Comparison of ENCODE assay signal across 26 mouse cellular contexts in genomic region chrX:7865786-7866185, GRCm38 (mm10). TPM values are rescaled to one million over a fixed set of nuclear protein-coding genes. Genes with fewer than 3 reads are reported as not detected.
A peak's percentile ranks its signal among the peaks of the same experiment; 100 is the strongest.
DNase-seq lines count a peak whose midpoint lies in the region; TF ChIP-seq lines count a peak whose summit lies in the region.
"Had no signal": no experiment of that assay in that cellular context is flagged by ENCODE, and none has a peak within 500 bp of the region (broad histone marks: within the 10 kb centered on the region; RNA-seq: fewer than 3 reads in every experiment).

No protein-coding gene starts in this region.

- no peaks in the 10 kb centered on the region for H3K9me3 ChIP-seq in CH12.LX (replicated peaks; ENCODE audit: low read length)
- H3K9me3 ChIP-seq: embryonic facial prominence, embryonic 13.5 days; forebrain, embryonic 12.5 days; liver, embryonic 13.5 days; midbrain, embryonic 12.5 days; neural tube, embryonic 12.5 days had no signal

- in situ Hi-C loops in CH12.LX (cut with MboI; ENCODE audit: low pct_ligation_motif_present, low pct_unique_long_range_greater_than_20kb, low sequenced_read_pairs): no loop called here

- TF ChIP-seq POLR2A in thymus, adult 2 months (IDR thresholded peaks at IDR 0.05; ENCODE audit: control insufficient read depth, extremely low read depth, insufficient read depth, low read length, poor library complexity): no peak
- no peak for TF ChIP-seq POLR2A in CH12.LX (IDR thresholded peaks at IDR 0.05; ENCODE audit: low read depth, low read length)

- H3K4me1 ChIP-seq in thymus, adult 2 months (replicated peaks; ENCODE audit: control insufficient read depth, insufficient read depth, low read length): peaks cover 6% of the 10 kb centered on the region
- peaks cover 13 to 66% of the 10 kb centered on the region in 2 experiments for H3K4me1 ChIP-seq in CH12.LX (ENCODE audit: control insufficient read depth in 1 of 2, insufficient read depth in 2 of 2)
- H3K4me1 ChIP-seq: embryonic facial prominence, embryonic 13.5 days; midbrain, embryonic 12.5 days; neural tube, embryonic 12.5 days had no signal

- peak overlapping the region; percentile 66; the same call in 1 of the 2 replicates for H3K27ac ChIP-seq in thymus, adult 2 months (ENCODE audit: control insufficient read depth, insufficient read depth, low read length)
- peak overlapping the region; percentile 98 for H3K27ac ChIP-seq in CH12.LX (ENCODE audit: insufficient read depth, low read depth)
- H3K27ac ChIP-seq: embryonic facial prominence, embryonic 13.5 days; forebrain, embryonic 12.5 days; liver, embryonic 13.5 days; midbrain, embryonic 12.5 days; neural tube, embryonic 12.5 days had no signal

- intact Hi-C loops in heart, postnatal 14 days (cut with DNase I): no loop called here

- peak overlapping the region; percentile 80 for H3K4me2 ChIP-seq in CH12.LX (ENCODE audit: insufficient read depth, low read depth, poor library complexity, severe bottlenecking)
- H3K4me2 ChIP-seq: embryonic facial prominence, embryonic 13.5 days; forebrain, embryonic 12.5 days; liver, embryonic 13.5 days; midbrain, embryonic 12.5 days; neural tube, embryonic 12.5 days had no signal

- no peak for TF ChIP-seq RAD21 in CH12.LX (IDR thresholded peaks at IDR 0.05; ENCODE audit: low read depth, low read length)

- no peaks in the 10 kb centered on the region for H3K27me3 ChIP-seq in thymus, adult 2 months (ENCODE audit: control insufficient read depth, insufficient read depth, low read length)
- H3K27me3 ChIP-seq in CH12.LX (replicated peaks): no peaks in the 10 kb centered on the region
- H3K27me3 ChIP-seq: embryonic facial prominence, embryonic 13.5 days; forebrain, embryonic 12.5 days; liver, embryonic 13.5 days; midbrain, embryonic 12.5 days; neural tube, embryonic 12.5 days had no signal

- dilution Hi-C loops in CH12.LX (cut with MboI; ENCODE audit: extremely low pct_ligation_motif_present, extremely low pct_unique_long_range_greater_than_20kb, low sequenced_read_pairs): no loop called here

- peaks cover 8% of the 10 kb centered on the region for H3K36me3 ChIP-seq in thymus, adult 2 months (ENCODE audit: control insufficient read depth, insufficient read depth, low read length)
- peaks cover 6 to 9% of the 10 kb centered on the region in 2 experiments for H3K36me3 ChIP-seq in CH12.LX (replicated peaks in 1 of 2; ENCODE audit: control insufficient read depth in 1 of 2, insufficient read depth in 1 of 2, low read length in 1 of 2)

- WGBS in thymus, adult 2 months: 23% methylated on average over 2 of the region's 2 CpGs

- H3K79me2 ChIP-seq in CH12.LX (replicated peaks; ENCODE audit: control insufficient read depth, extremely low read depth, insufficient read depth, poor library complexity, severe bottlenecking): peaks cover 22% of the 10 kb centered on the region

- TF ChIP-seq EP300 in CH12.LX (IDR thresholded peaks at IDR 0.05; ENCODE audit: low read length): no peak

- no peak overlapping the region for H3K4me3 ChIP-seq in thymus, adult 2 months (ENCODE audit: control insufficient read depth, insufficient read depth, low read length)
- no peak overlapping the region for H3K4me3 ChIP-seq in CH12.LX (replicated peaks in 1 of 3; ENCODE audit: low read depth in 2 of 3, low read length in 2 of 3, poor library complexity in 1 of 3)
- H3K4me3 ChIP-seq: embryonic facial prominence, embryonic 13.5 days; erythroblast, embryonic 14.5 days; forebrain, embryonic 12.5 days; liver, embryonic 13.5 days; midbrain, embryonic 12.5 days; myocyte; neural tube, embryonic 12.5 days had no signal

- DNase-seq in thymus, adult 2 months: no peak
- DNase-seq in thymus, postnatal 0 days (ENCODE audit: low spot score): no peak
- DNase-seq in CH12.LX (ENCODE audit: extremely low read depth): no peak
- DNase-seq in induced T-regulatory cell, adult 2 months (ENCODE audit: low read depth): peak; percentile 64
- no peak for DNase-seq in layer of hippocampus, adult 8-10 months (ENCODE audit: low spot score in 2 of 2)
- DNase-seq in kidney, postnatal 4 days: no peak
- no peak for DNase-seq in heart, postnatal 14 days
- DNase-seq: adrenal gland, postnatal 10 days; cerebellum, adult 18-20 months; cerebellum, postnatal 10 days; forebrain, postnatal 0 days; kidney, adult 11 months; kidney, postnatal 14 days; layer of hippocampus, postnatal 36 days; left cerebral cortex, postnatal 4 days; liver, embryonic 13.5 days; lung, adult 2 months; lung, postnatal 10 days; right cerebral cortex, postnatal 4 days; thymus, adult 18-20 months had no signal

- H3K9ac ChIP-seq in CH12.LX (ENCODE audit: insufficient read depth, low read depth): peak overlapping the region; percentile 23; the same call in 1 of the 2 replicates
- H3K9ac ChIP-seq: embryonic facial prominence, embryonic 13.5 days; forebrain, embryonic 12.5 days; forebrain, postnatal 0 days; liver, embryonic 13.5 days; midbrain, embryonic 12.5 days; neural tube, embryonic 12.5 days had no signal

- no peak for TF ChIP-seq CTCF in thymus, adult 2 months (IDR thresholded peaks at IDR 0.05; ENCODE audit: borderline replicate concordance, control insufficient read depth, extremely low read depth, insufficient read depth, low read length, poor library complexity)
- TF ChIP-seq CTCF in CH12.LX (conservative IDR thresholded peaks at IDR 0.05 in 1 of 2, IDR thresholded peaks at IDR 0.05 in 1 of 2; ENCODE audit: low read depth in 2 of 2, low read length in 2 of 2): no peak

TF ChIP-seq in CH12.LX, 34 proteins besides CTCF, POLR2A, EP300 and RAD21:
- no peak for TF ChIP-seq MAX (IDR thresholded peaks at IDR 0.05; ENCODE audit: low read length)
- 0 out of 2 replicates have a peak, but pooled peaks have one; percentile 16 for TF ChIP-seq TBP (conservative IDR thresholded peaks at IDR 0.05; ENCODE audit: low read depth, low read length)

RNA-seq across cellular contexts. Expression of gene Pim2, which starts 12.3 kb away (rescaled TPM):
- 53.6 and 54.6 TPM in 2 replicates for polyA plus RNA-seq in thymus, adult 2 months (2012; rRNA removed)
- 14.0 and 14.5 TPM in 2 replicates for polyA plus RNA-seq in thymus, postnatal 0 days (2015; fragmentation: Nextera tagmentation; extraction: Ambion mirVana)
- total RNA-seq in CH12.LX (2012; rRNA removed) (102 and 177 TPM in 2 replicates), CH12.LX (2014; rRNA removed) (91.7 and 119 TPM in 2 replicates)
- polyA plus RNA-seq in CH12.LX (2012; ENCODE audit: insufficient read length, low read depth): 146 and 171 TPM in 2 replicates
- 10 to 100 TPM; 41.3 to 61.5 (median 50.7) TPM for total RNA-seq in layer of hippocampus, adult 8-10 months (2022)
- total RNA-seq in heart, postnatal 14 days (2021): 1 to 10 TPM; 2.5 to 3.5 TPM

RNA-seq across cellular contexts. Expression of gene Slc35a2, which starts 18.0 kb away (rescaled TPM):
- polyA plus RNA-seq in thymus, adult 2 months (2012; rRNA removed): 81.7 and 100 TPM in 2 replicates
- polyA plus RNA-seq in thymus, postnatal 0 days (2015; fragmentation: Nextera tagmentation; extraction: Ambion mirVana): 24.5 and 28.3 TPM in 2 replicates
- total RNA-seq in CH12.LX (2012; rRNA removed) (28.8 and 30.6 TPM in 2 replicates), CH12.LX (2014; rRNA removed) (15.2 and 21.2 TPM in 2 replicates)
- 25.5 and 26.4 TPM in 2 replicates for polyA plus RNA-seq in CH12.LX (2012; ENCODE audit: insufficient read length, low read depth)
- total RNA-seq in layer of hippocampus, adult 8-10 months (2022): 10 to 100 TPM; 39.3 to 50.9 (median 41.9) TPM
- 10 to 100 TPM; 14.1 to 14.7 TPM for total RNA-seq in heart, postnatal 14 days (2021)

RNA-seq across cellular contexts. Expression of gene Otud5, which starts 24.6 kb away (rescaled TPM):
- 112 TPM in 2 replicates for polyA plus RNA-seq in thymus, adult 2 months (2012; rRNA removed)
- 55.0 and 55.6 TPM in 2 replicates for polyA plus RNA-seq in thymus, postnatal 0 days (2015; fragmentation: Nextera tagmentation; extraction: Ambion mirVana)
- 46.6 and 67.8 TPM in 2 replicates for total RNA-seq in CH12.LX (2012; rRNA removed)
- 58.0 and 61.5 TPM in 2 replicates for total RNA-seq in CH12.LX (2014; rRNA removed)
- polyA plus RNA-seq in CH12.LX (2012; ENCODE audit: insufficient read length, low read depth): 92.7 and 101 TPM in 2 replicates
- 10 to 100 TPM; 72.4 to 77.1 (median 75.7) TPM for total RNA-seq in layer of hippocampus, adult 8-10 months (2022)
- total RNA-seq in heart, postnatal 14 days (2021): 10 to 100 TPM; 33.5 to 33.8 TPM

RNA-seq across cellular contexts. Expression of gene Pqbp1, which starts 33.3 kb away (rescaled TPM):
- polyA plus RNA-seq in thymus, adult 2 months (2012; rRNA removed): 101 and 109 TPM in 2 replicates
- 142 and 154 TPM in 2 replicates for polyA plus RNA-seq in thymus, postnatal 0 days (2015; fragmentation: Nextera tagmentation; extraction: Ambion mirVana)
- total RNA-seq in CH12.LX (2012; rRNA removed) (94.3 and 103 TPM in 2 replicates), CH12.LX (2014; rRNA removed) (96.6 and 101 TPM in 2 replicates)
- 119 and 130 TPM in 2 replicates for polyA plus RNA-seq in CH12.LX (2012; ENCODE audit: insufficient read length, low read depth)
- total RNA-seq in layer of hippocampus, adult 8-10 months (2022): 10 to 100 TPM; 65.0 to 82.0 (median 75.3) TPM
- total RNA-seq in heart, postnatal 14 days (2021): 10 to 100 TPM; 22.5 to 26.4 TPM

RNA-seq across cellular contexts. Expression of gene Timm17b, which starts 33.4 kb away (rescaled TPM):
- 66.8 and 74.8 TPM in 2 replicates for polyA plus RNA-seq in thymus, adult 2 months (2012; rRNA removed)
- polyA plus RNA-seq in thymus, postnatal 0 days (2015; fragmentation: Nextera tagmentation; extraction: Ambion mirVana): 118 and 135 TPM in 2 replicates
- total RNA-seq in CH12.LX (2012; rRNA removed) (37.6 and 38.8 TPM in 2 replicates), CH12.LX (2014; rRNA removed) (25.8 and 33.1 TPM in 2 replicates)
- polyA plus RNA-seq in CH12.LX (2012; ENCODE audit: insufficient read length, low read depth): 75.9 and 76.7 TPM in 2 replicates
- total RNA-seq in layer of hippocampus, adult 8-10 months (2022): 10 to 100 TPM; 19.6 to 33.3 (median 25.4) TPM
- 10 to 100 TPM; 30.8 to 42.9 TPM for total RNA-seq in heart, postnatal 14 days (2021)

Comparison
In these comparisons a context has a peak if more than half of its experiments do, and no peak if none do; other contexts are left out.
1. RNA of gene Pim2, which starts 12.3 kb away (total RNA-seq): 91.7 to 177 TPM in CH12.LX and 41.3 to 61.5 TPM in layer of hippocampus, adult 8-10 months; 2.5 to 3.5 TPM in heart, postnatal 14 days; every median in the first group is over 4 times any median in the second.